Mouse (Mus musculus) inflammation-experienced regulatory T-cells (primary cell): ENCODE results near the gene Lypd3. TPM values are rescaled to one million over a fixed set of nuclear protein-coding genes. Genes with fewer than 3 reads are reported as not detected.

ENCODE experiments used
- polyA plus RNA-seq, 2 experiments: library from polyadenylated mRNA; unstranded; fragments of 100-300 nt; shearing (Covaris generic); gene quantifications; one replicate each; pipeline ENCODE4 v1.2.1; 2017

The Lypd3 gene
- polyA plus RNA-seq, result 1 to 10 TPM in 1 of 2 experiments, under 1 TPM in 1; 0.19 to 1.1 TPM

DNA sequence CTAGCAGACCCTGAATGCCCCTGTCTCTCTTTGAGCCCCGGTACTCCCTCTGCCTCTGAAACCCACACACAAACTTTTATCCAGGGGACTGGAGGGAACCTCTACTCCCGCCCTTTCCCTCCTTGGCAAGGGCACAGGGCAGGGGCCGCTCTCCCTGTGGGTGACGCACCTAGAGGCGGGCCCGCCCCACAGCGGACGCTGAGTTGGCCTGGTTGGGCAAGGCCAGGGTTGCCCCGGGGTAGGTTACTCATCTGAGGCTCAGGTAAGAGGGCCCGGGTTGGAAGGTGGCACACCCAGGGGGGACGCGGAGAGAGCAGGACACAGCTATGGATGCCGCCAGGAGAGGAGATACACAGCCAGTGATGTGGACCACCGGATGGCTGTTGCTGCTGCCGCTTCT is at the start of gene Lypd3:
Gene Lypd3 (plus strand): TSS at position 287 of the 400 bp plus-strand sequence.

DNA sequence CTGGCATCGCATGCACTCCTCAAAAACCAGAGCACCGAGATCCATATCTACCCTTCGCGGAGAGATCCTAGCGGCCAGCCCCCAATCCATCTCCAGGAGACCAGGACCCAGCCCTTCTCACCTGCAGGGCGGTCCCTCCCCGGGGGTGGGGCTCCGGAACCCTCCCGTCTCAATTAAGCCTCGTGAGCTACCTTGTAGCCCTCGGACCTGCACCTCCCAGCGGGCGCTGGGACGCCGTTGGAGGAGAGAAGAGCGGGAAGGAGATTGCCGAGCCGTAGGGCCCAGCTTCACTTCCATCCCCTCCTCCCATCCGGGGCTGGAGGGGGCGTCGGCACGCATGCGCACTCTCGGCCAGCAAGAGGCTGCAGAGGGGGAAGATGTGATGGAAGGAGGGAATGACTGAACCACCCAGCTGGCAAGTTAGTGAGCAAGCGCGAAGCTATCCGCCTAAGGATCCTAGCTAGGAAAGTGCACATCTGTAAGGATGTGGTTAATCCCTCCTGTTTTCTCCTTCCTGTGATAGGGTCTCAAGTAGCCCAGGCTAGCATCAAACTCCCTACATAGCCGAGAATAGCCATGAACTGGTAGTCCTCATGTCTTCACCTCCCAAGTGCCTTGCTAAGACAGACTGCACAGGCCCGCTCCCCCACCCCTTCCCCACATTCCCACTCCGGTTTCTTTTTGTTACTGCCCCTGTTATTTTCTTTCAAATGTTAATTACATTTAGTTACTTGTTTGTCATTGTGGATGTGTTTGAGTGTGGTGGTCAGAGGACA is 48.8 kb upstream of the Lypd3 start, which contains the start of the genes Ethe1 and Zfp575:
Gene Ethe1 (plus strand): TSS at position 214 of the 776 bp plus-strand sequence.
Gene Zfp575 (minus strand): TSS at position 312 of the 776 bp plus-strand sequence.

DNA sequence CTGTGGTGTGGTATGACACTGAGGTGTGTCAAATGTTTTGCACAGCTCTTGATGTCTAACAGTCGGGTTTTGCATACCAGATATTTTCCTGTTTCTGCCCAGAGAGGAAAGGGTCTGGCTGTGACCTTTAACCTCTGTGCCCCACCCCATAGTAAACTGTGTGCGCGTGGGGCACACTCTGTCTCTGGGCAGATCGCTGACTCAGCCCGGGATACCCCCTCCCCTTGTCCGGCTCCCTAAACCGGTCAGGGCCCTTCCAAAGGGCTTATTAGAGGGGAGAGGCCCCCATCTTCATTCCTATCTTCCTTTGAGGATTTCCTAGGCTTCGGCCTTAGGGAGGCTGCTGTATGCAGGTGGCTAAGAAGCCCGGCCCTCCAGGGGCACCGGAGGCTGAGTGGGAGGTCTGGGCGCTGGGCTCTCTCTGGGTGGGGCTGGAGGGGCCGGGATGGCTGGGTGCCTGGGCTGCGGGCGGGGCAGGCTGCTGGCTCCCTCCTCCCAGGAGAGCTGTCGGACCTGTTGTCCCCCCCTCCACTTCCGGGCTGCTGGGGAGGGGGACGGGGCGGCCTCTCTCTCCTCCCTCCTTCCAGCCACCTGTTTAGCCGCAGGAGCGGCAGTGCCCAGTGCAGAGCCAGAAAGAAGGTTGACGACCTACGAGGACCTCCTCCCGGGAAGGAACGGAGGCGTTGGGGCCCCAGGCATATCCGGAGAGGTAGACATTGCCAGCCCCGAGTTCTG is 26.0 kb upstream of the Lypd3 start, which contains the start of gene Phldb3:
Gene Phldb3 (plus strand): TSS at position 620 of the 735 bp plus-strand sequence.

DNA sequence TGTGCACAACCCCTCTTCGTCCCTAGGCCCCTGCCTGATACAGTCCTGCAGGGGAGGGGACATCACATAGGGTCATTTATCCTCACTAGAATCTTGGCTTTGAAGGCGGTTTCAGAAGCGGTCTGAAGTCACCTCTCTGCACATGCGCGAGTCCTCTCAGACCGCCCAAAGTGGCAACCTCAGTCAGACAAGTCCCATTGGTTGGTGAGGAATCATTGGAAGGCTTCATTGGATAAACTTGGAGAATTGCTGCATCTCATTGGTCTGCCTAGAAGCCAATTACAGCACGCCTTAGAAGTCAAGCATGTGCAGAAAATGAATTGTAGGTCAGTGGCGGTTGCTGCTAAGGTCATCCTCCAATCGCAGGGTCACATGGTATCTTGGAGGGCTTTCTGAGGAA is 40.2 kb downstream of the Lypd3 start, which contains the start of gene Tex101:
Gene Tex101 (minus strand): TSS at position 101 of the 400 bp plus-strand sequence.

Other genes with a start within 250 kb of the Lypd3 start
- 10 to 100 TPM; 51.5 to 80.1 TPM for gene Smg9, start 236.9 kb upstream of the Lypd3 start, polyA plus RNA-seq
- under 1 TPM in 1 of 2 experiments, not detected in 1; 0.45 TPM for gene Irgc1, start 184.3 kb upstream of the Lypd3 start, polyA plus RNA-seq
- 1 to 10 TPM in 1 of 2 experiments, under 1 TPM in 1; 0.65 to 3.3 TPM for gene Plaur, start 174.1 kb upstream of the Lypd3 start, polyA plus RNA-seq
- under 1 TPM; 0.42 to 0.82 TPM for gene Cadm4, start 154.5 kb upstream of the Lypd3 start, polyA plus RNA-seq
- 1 to 10 TPM; 1.0 to 1.5 TPM for gene Zfp428, start 129.5 kb upstream of the Lypd3 start, polyA plus RNA-seq
- gene AC161166.1, start 124.1 kb upstream of the Lypd3 start, polyA plus RNA-seq, result 1 to 10 TPM in 1 of 2 experiments, not detected in 1; 1.1 TPM
- 1 to 10 TPM; 3.9 to 6.5 TPM for gene Irgq, start 105.9 kb upstream of the Lypd3 start, polyA plus RNA-seq
- gene Pinlyp, start 90.4 kb upstream of the Lypd3 start, polyA plus RNA-seq, result not detected
- gene Xrcc1, start 90.3 kb upstream of the Lypd3 start, polyA plus RNA-seq, result 10 to 100 TPM; 60.5 to 60.6 TPM
- 10 to 100 TPM; 19.5 to 23.6 TPM for gene Ethe1, start 49.0 kb upstream of the Lypd3 start, polyA plus RNA-seq
- under 1 TPM; 0.27 to 0.58 TPM for gene Zfp575, start 48.9 kb upstream of the Lypd3 start, polyA plus RNA-seq
- 1 to 10 TPM in 1 of 2 experiments, under 1 TPM in 1; 0.71 to 1.9 TPM for gene Phldb3, start 25.8 kb upstream of the Lypd3 start, polyA plus RNA-seq
- gene Tex101, start 40.1 kb downstream of the Lypd3 start, polyA plus RNA-seq, result under 1 TPM in 1 of 2 experiments, not detected in 1; 0.36 TPM
- under 1 TPM; 0.13 to 0.31 TPM for gene BC049730, start 72.7 kb downstream of the Lypd3 start, polyA plus RNA-seq
- gene Gm4763, start 90.4 kb downstream of the Lypd3 start, polyA plus RNA-seq, result 1 to 10 TPM in 1 of 2 experiments, not detected in 1; 2.5 TPM
- gene Cd177, start 123.8 kb downstream of the Lypd3 start, polyA plus RNA-seq, result under 1 TPM; 0.33 to 0.34 TPM
- 1 to 10 TPM in 1 of 2 experiments, under 1 TPM in 1; 0.82 to 1.6 TPM for gene Ceacam10, start 140.7 kb downstream of the Lypd3 start, polyA plus RNA-seq
- gene Gm9844, start 225.7 kb downstream of the Lypd3 start, polyA plus RNA-seq, result 10 to 100 TPM; 35.8 to 42.4 TPM
- gene Lypd4, start 233.4 kb downstream of the Lypd3 start, polyA plus RNA-seq, result not detected
- under 1 TPM in 1 of 2 experiments, not detected in 1; 0.23 TPM for gene Dmrtc2, start 233.5 kb downstream of the Lypd3 start, polyA plus RNA-seq
- gene Rps19, start 247.8 kb downstream of the Lypd3 start, polyA plus RNA-seq, result 1,000 to 10,000 TPM; 3,658 to 5,329 TPM